Mouse (Mus musculus): ENCODE data around the gene Spryd3. TPM values are rescaled to one million over a fixed set of nuclear protein-coding genes. Genes with fewer than 3 reads are reported as not detected.

Gene Spryd3
- 1.1 and 1.4 TPM in 2 replicates for polyA plus RNA-seq (2012)

- Histone ChIP-seq H3K4me1 (ENCODE audit: control insufficient read depth) (peaks cover 27% of the 10 kb centered on the region), H3K4me3 (replicated peaks) (peak within 1 kb of the TSS; percentile 77), H3K36me3 (ENCODE audit: control insufficient read depth) (peaks cover 22% of the 10 kb centered on the region), H3K27me3 (ENCODE audit: control insufficient read depth) (peaks cover 5% of the 10 kb centered on the region), H3K9me3 (ENCODE audit: control insufficient read depth, low read length) (no peaks in the 10 kb centered on the region)
- no peak for TF ChIP-seq GATA1 (IDR thresholded peaks at IDR 0.05; ENCODE audit: low read length)
- TF ChIP-seq TAL1 (IDR thresholded peaks at IDR 0.05; ENCODE audit: low read length), result no peak
These were observed at the start of gene Spryd3 for GRCm38 (mm10) chr15:102136129-102136758. Gene Spryd3, minus strand, starts transcription at chr15:102136234.

- Histone ChIP-seq H3K4me3 (replicated peaks) (no peak overlapping the region), H3K27me3 (ENCODE audit: control insufficient read depth) (no peaks in the 10 kb centered on the region), H3K4me1 (ENCODE audit: control insufficient read depth) (peaks cover 6% of the 10 kb centered on the region), H3K9me3 (ENCODE audit: control insufficient read depth, low read length) (no peaks in the 10 kb centered on the region), H3K36me3 (ENCODE audit: control insufficient read depth) (peaks cover 6% of the 10 kb centered on the region; the same call in 1 of the 2 replicates)
- no peak for TF ChIP-seq TAL1 (IDR thresholded peaks at IDR 0.05; ENCODE audit: low read length)
These were observed 47.0 kb upstream of the Spryd3 start for GRCm38 (mm10) chr15:102183076-102183475.

GRCm38 (mm10) chr15:102179924-102180323 is 43.9 kb upstream of the Spryd3 start:
- Histone ChIP-seq H3K4me1 (ENCODE audit: control insufficient read depth) (peaks cover 21% of the 10 kb centered on the region), H3K4me3 (replicated peaks) (no peak overlapping the region), H3K36me3 (ENCODE audit: control insufficient read depth) (peaks cover 10% of the 10 kb centered on the region; the same call in 1 of the 2 replicates), H3K27me3 (ENCODE audit: control insufficient read depth) (no peaks in the 10 kb centered on the region), H3K9me3 (ENCODE audit: control insufficient read depth, low read length) (no peaks in the 10 kb centered on the region)
- no peak for TF ChIP-seq GATA1 (IDR thresholded peaks at IDR 0.05; ENCODE audit: low read length)
- TF ChIP-seq TAL1 (IDR thresholded peaks at IDR 0.05; ENCODE audit: low read length), result no peak

GRCm38 (mm10) chr15:102179106-102179505 is 43.1 kb upstream of the Spryd3 start:
- Histone ChIP-seq H3K4me3 (replicated peaks) (no peak overlapping the region), H3K27me3 (ENCODE audit: control insufficient read depth) (no peaks in the 10 kb centered on the region), H3K4me1 (ENCODE audit: control insufficient read depth) (peaks cover 21% of the 10 kb centered on the region), H3K9me3 (ENCODE audit: control insufficient read depth, low read length) (no peaks in the 10 kb centered on the region), H3K36me3 (ENCODE audit: control insufficient read depth) (peaks cover 10% of the 10 kb centered on the region; the same call in 1 of the 2 replicates)
- TF ChIP-seq TAL1 (IDR thresholded peaks at IDR 0.05; ENCODE audit: low read length) (no peak), GATA1 (IDR thresholded peaks at IDR 0.05; ENCODE audit: low read length) (no peak)

GRCm38 (mm10) chr15:102178279-102178678 is 42.2 kb upstream of the Spryd3 start:
- H3K4me1 ChIP-seq (ENCODE audit: control insufficient read depth), result peaks cover 21% of the 10 kb centered on the region
- H3K27me3 ChIP-seq (ENCODE audit: control insufficient read depth), result no peaks in the 10 kb centered on the region
- TF ChIP-seq GATA1 (IDR thresholded peaks at IDR 0.05; ENCODE audit: low read length), result no peak
- TF ChIP-seq TAL1 (IDR thresholded peaks at IDR 0.05; ENCODE audit: low read length), result no peak
- no peaks in the 10 kb centered on the region for H3K9me3 ChIP-seq (ENCODE audit: control insufficient read depth, low read length)
- no peak overlapping the region for H3K4me3 ChIP-seq (replicated peaks)
- peaks cover 7% of the 10 kb centered on the region; the same call in 1 of the 2 replicates for H3K36me3 ChIP-seq (ENCODE audit: control insufficient read depth)

- no peaks in the 10 kb centered on the region for H3K27me3 ChIP-seq (ENCODE audit: control insufficient read depth)
- no peak overlapping the region for H3K4me3 ChIP-seq (replicated peaks)
- peaks cover 21% of the 10 kb centered on the region for H3K4me1 ChIP-seq (ENCODE audit: control insufficient read depth)
- TF ChIP-seq GATA1 (IDR thresholded peaks at IDR 0.05; ENCODE audit: low read length) (no peak), TAL1 (IDR thresholded peaks at IDR 0.05; ENCODE audit: low read length) (no peak)
- peaks cover 7% of the 10 kb centered on the region; the same call in 1 of the 2 replicates for H3K36me3 ChIP-seq (ENCODE audit: control insufficient read depth)
- no peaks in the 10 kb centered on the region for H3K9me3 ChIP-seq (ENCODE audit: control insufficient read depth, low read length)
These were observed 41.4 kb upstream of the Spryd3 start for GRCm38 (mm10) chr15:102177417-102177816.

- Histone ChIP-seq H3K36me3 (ENCODE audit: control insufficient read depth) (peaks cover 7% of the 10 kb centered on the region; the same call in 1 of the 2 replicates), H3K4me1 (ENCODE audit: control insufficient read depth) (peaks cover 21% of the 10 kb centered on the region), H3K27me3 (ENCODE audit: control insufficient read depth) (no peaks in the 10 kb centered on the region), H3K4me3 (replicated peaks) (no peak overlapping the region), H3K9me3 (ENCODE audit: control insufficient read depth, low read length) (no peaks in the 10 kb centered on the region)
- TF ChIP-seq TAL1 (IDR thresholded peaks at IDR 0.05; ENCODE audit: low read length) (no peak), GATA1 (IDR thresholded peaks at IDR 0.05; ENCODE audit: low read length) (no peak)
These were observed 40.7 kb upstream of the Spryd3 start for GRCm38 (mm10) chr15:102176571-102177316.

GRCm38 (mm10) chr15:102175736-102176319 is 39.8 kb upstream of the Spryd3 start:
- H3K36me3 ChIP-seq (ENCODE audit: control insufficient read depth), result peaks cover 7% of the 10 kb centered on the region; the same call in 1 of the 2 replicates
- peaks cover 21% of the 10 kb centered on the region for H3K4me1 ChIP-seq (ENCODE audit: control insufficient read depth)
- H3K4me3 ChIP-seq (replicated peaks), result no peak overlapping the region
- no peaks in the 10 kb centered on the region for H3K9me3 ChIP-seq (ENCODE audit: control insufficient read depth, low read length)
- no peaks in the 10 kb centered on the region for H3K27me3 ChIP-seq (ENCODE audit: control insufficient read depth)
- no peak for TF ChIP-seq TAL1 (IDR thresholded peaks at IDR 0.05; ENCODE audit: low read length)
- no peak for TF ChIP-seq GATA1 (IDR thresholded peaks at IDR 0.05; ENCODE audit: low read length)

GRCm38 (mm10) chr15:102173581-102173980 is 37.5 kb upstream of the Spryd3 start:
- Histone ChIP-seq H3K9me3 (ENCODE audit: control insufficient read depth, low read length) (no peaks in the 10 kb centered on the region), H3K27me3 (ENCODE audit: control insufficient read depth) (no peaks in the 10 kb centered on the region), H3K36me3 (ENCODE audit: control insufficient read depth) (peaks cover 3% of the 10 kb centered on the region; the same call in 1 of the 2 replicates), H3K4me3 (replicated peaks) (no peak overlapping the region), H3K4me1 (ENCODE audit: control insufficient read depth) (peaks cover 17% of the 10 kb centered on the region)
- no peak for TF ChIP-seq TAL1 (IDR thresholded peaks at IDR 0.05; ENCODE audit: low read length)
- no peak for TF ChIP-seq GATA1 (IDR thresholded peaks at IDR 0.05; ENCODE audit: low read length)
